Mouse (Mus musculus) hindbrain, embryonic 16.5 days (tissue): Measurements from ENCODE around the gene Esp4. TPM values are rescaled to one million over a fixed set of nuclear protein-coding genes. Genes with fewer than 3 reads are reported as not detected.
"Not testable (repeated sequence)": the region's sequence is repeated elsewhere in the genome, so short reads cannot be mapped to it uniquely, and the experiment has no call there.

Source experiments
- ATAC-seq: fragments of 200-750 bp; cut with Nextera tagmentation; 2 replicates; pipeline ENCODE4 v1.8.0; 2017; ENCODE audit warnings: moderate TSS enrichment, moderate library complexity
- H3K27ac ChIP-seq: fragments of 300-500 bp; sonication (generic); 2 replicates; pipeline ENCODE4 v1.5.1; 2014; ENCODE audit warnings: low read depth, mild to moderate bottlenecking, control low read depth, low read length, moderate library complexity
- H3K27me3 ChIP-seq: fragments of 300-500 bp; sonication (generic); replicated peaks from 2 replicates; pipeline ENCODE4 v1.6.1; 2014; ENCODE audit warnings: low read length; ENCODE audit not compliant: control insufficient read depth, insufficient read depth
- H3K36me3 ChIP-seq: fragments of 300-500 bp; sonication (generic); 2 replicates; pipeline ENCODE4 v1.6.1; 2014; ENCODE audit warnings: mild to moderate bottlenecking, low read length, moderate library complexity, mixed read lengths; ENCODE audit not compliant: control insufficient read depth, insufficient read depth
- H3K4me1 ChIP-seq: fragments of 300-500 bp; sonication (generic); 2 replicates; pipeline ENCODE4 v1.6.1; 2014; ENCODE audit warnings: low read depth, low read length; ENCODE audit not compliant: control insufficient read depth, insufficient read depth
- H3K4me2 ChIP-seq: fragments of 300-500 bp; sonication (generic); 2 replicates; pipeline ENCODE4 v1.6.1; 2014; ENCODE audit warnings: mild to moderate bottlenecking, low read length, control low read depth, moderate library complexity
- H3K4me3 ChIP-seq: fragments of 300-500 bp; sonication (generic); 2 replicates; pipeline ENCODE4 v1.5.1; 2014; ENCODE audit warnings: mild to moderate bottlenecking, low read length, control low read depth, moderate library complexity
- H3K9ac ChIP-seq: fragments of 300-500 bp; sonication (generic); 2 replicates; pipeline ENCODE4 v1.6.1; 2014; ENCODE audit warnings: low read depth, mild to moderate bottlenecking, control low read depth, low read length, moderate library complexity
- H3K9me3 ChIP-seq: fragments of 300-500 bp; sonication (generic); 2 replicates; pipeline ENCODE4 v1.6.1; 2014; ENCODE audit warnings: mild to moderate bottlenecking, low read length, moderate library complexity; ENCODE audit not compliant: control insufficient read depth
- WGBS: fragments of 180-500 bp; shearing (Covaris S2); extraction: QIAGEN DNeasy Blood & Tissue Kit; methylation state at CpG from one replicate; pipeline ENCODE4 v1.1.7; 2014; 5-methylcytosine and 5-hydroxymethylcytosine counted together
- polyA plus RNA-seq: library from polyadenylated mRNA; unstranded; fragments of >200 nt; fragmentation: Nextera tagmentation; extraction: Ambion mirVana; gene quantifications from 2 replicates; pipeline ENCODE4 v1.2.1, GENCODE M21; 2015

Esp4 gene
- not detected in 2 replicates for polyA plus RNA-seq

- no peaks in the 10 kb centered on the region for H3K4me1 ChIP-seq
- no peak within 1 kb of the TSS for H3K4me3 ChIP-seq
- no peaks in the 10 kb centered on the region for H3K27me3 ChIP-seq
- no peaks in the 10 kb centered on the region for H3K36me3 ChIP-seq
- H3K4me2 ChIP-seq: no peak within 1 kb of the TSS
- H3K9ac ChIP-seq: no peak within 1 kb of the TSS
- no peaks in the 10 kb centered on the region for H3K9me3 ChIP-seq
- no peak within 1 kb of the TSS for H3K27ac ChIP-seq
- ATAC-seq: no peak
Observed at GRCm38 (mm10) chr17:40598294-40598693, at the start of gene Esp4. Gene Esp4 (plus strand): TSS chr17:40598594.

GRCm38 (mm10) chr17:40553470-40553869 lies 44.9 kb upstream of the Esp4 start:
- no peaks in the 10 kb centered on the region for H3K36me3 ChIP-seq
- no peak overlapping the region for H3K9ac ChIP-seq
- H3K4me2 ChIP-seq: no peak overlapping the region
- no peak overlapping the region for H3K4me3 ChIP-seq
- H3K4me1 ChIP-seq: no peaks in the 10 kb centered on the region
- no peak for ATAC-seq
- H3K27ac ChIP-seq: no peak overlapping the region
- no peaks in the 10 kb centered on the region for H3K27me3 ChIP-seq
- H3K9me3 ChIP-seq: no peaks in the 10 kb centered on the region
- 92% methylated on average over 1 of the region's 1 CpGs for WGBS

- Histone ChIP-seq H3K27me3 (no peaks in the 10 kb centered on the region), H3K4me2 (no peak within 1 kb of the TSS), H3K9me3 (no peaks in the 10 kb centered on the region), H3K9ac (no peak within 1 kb of the TSS), H3K4me1 (no peaks in the 10 kb centered on the region), H3K27ac (no peak within 1 kb of the TSS), H3K36me3 (no peaks in the 10 kb centered on the region), H3K4me3 (no peak within 1 kb of the TSS)
- WGBS: 89% methylated on average over 5 of the region's 5 CpGs
- no peak for ATAC-seq
Observed at GRCm38 (mm10) chr17:40561207-40561606, 37.2 kb upstream of the Esp4 start, which contains the start of gene Esp6. Gene Esp6 (plus strand): TSS chr17:40561507.

- H3K27ac ChIP-seq, H3K4me1 ChIP-seq, H3K27me3 ChIP-seq, ATAC-seq, H3K4me3 ChIP-seq, H3K9ac ChIP-seq, H3K4me2 ChIP-seq, H3K9me3 ChIP-seq, H3K36me3 ChIP-seq: not testable (repeated sequence)
- 42% methylated on average over 6 of the region's 6 CpGs for WGBS
Observed at GRCm38 (mm10) chr17:40583906-40584305, 14.5 kb upstream of the Esp4 start.

- H3K4me2 ChIP-seq: no peak overlapping the region
- H3K36me3 ChIP-seq: no peaks in the 10 kb centered on the region
- H3K4me1 ChIP-seq: no peaks in the 10 kb centered on the region
- H3K4me3 ChIP-seq: no peak overlapping the region
- no peaks in the 10 kb centered on the region for H3K27me3 ChIP-seq
- H3K9me3 ChIP-seq: no peaks in the 10 kb centered on the region
- ATAC-seq: no peak
- no peak overlapping the region for H3K27ac ChIP-seq
- H3K9ac ChIP-seq: no peak overlapping the region
Observed at GRCm38 (mm10) chr17:40591297-40591696, 7.1 kb upstream of the Esp4 start.

GRCm38 (mm10) chr17:40631775-40632174 lies 33.4 kb downstream of the Esp4 start, which contains the start of gene Esp3:
Gene Esp3 (plus strand): TSS chr17:40632075.
- not testable (repeated sequence) for H3K4me1 ChIP-seq, H3K4me2 ChIP-seq, H3K9ac ChIP-seq, ATAC-seq, H3K27ac ChIP-seq, H3K4me3 ChIP-seq, H3K9me3 ChIP-seq, H3K27me3 ChIP-seq, H3K36me3 ChIP-seq
- 100% methylated on average over 1 of the region's 1 CpGs for WGBS

Other genes with a start within 250 kb of the Esp4 start
- not detected in 2 replicates for gene Esp8, start 78.6 kb upstream of the Esp4 start, polyA plus RNA-seq
- not detected in 2 replicates for gene Esp6, start 37.1 kb upstream of the Esp4 start, polyA plus RNA-seq
- not detected in 2 replicates for gene Esp3, start 33.5 kb downstream of the Esp4 start, polyA plus RNA-seq
- gene Esp1, start 128.5 kb downstream of the Esp4 start, polyA plus RNA-seq: not detected in 2 replicates
- not detected in 2 replicates for gene Crisp2, start 208.4 kb downstream of the Esp4 start, polyA plus RNA-seq
- 0.09 and 0.14 TPM in 2 replicates for gene Rhag, start 212.5 kb downstream of the Esp4 start, polyA plus RNA-seq